Mouse (Mus musculus) midbrain, embryonic 10.5 days (tissue): ENCODE data around the gene Tnn. TPM values are rescaled to one million over a fixed set of nuclear protein-coding genes. Genes with fewer than 3 reads are reported as not detected.
A peak's percentile ranks its signal among the peaks of the same experiment; 100 is the strongest.

Experiments used
- DNase-seq: peaks from one replicate; pipeline ENCODE4 v3.0.0-alpha.2; 2017; ENCODE audit warnings: low spot score
- H3K27ac ChIP-seq: fragments of 300-500 bp; sonication (generic); replicated peaks from 2 replicates; pipeline ENCODE4 v1.5.1; 2016; ENCODE audit warnings: mild to moderate bottlenecking
- H3K27me3 ChIP-seq: fragments of 300-500 bp; sonication (generic); 2 replicates; pipeline ENCODE4 v1.6.1; 2016; ENCODE audit warnings: low read depth, mild to moderate bottlenecking; ENCODE audit not compliant: poor library complexity, severe bottlenecking
- H3K36me3 ChIP-seq: fragments of 300-500 bp; sonication (generic); 2 replicates; pipeline ENCODE4 v1.6.1; 2016; ENCODE audit warnings: mild to moderate bottlenecking, moderate library complexity
- H3K4me1 ChIP-seq: fragments of 300-500 bp; sonication (generic); 2 replicates; pipeline ENCODE4 v1.6.1; 2016
- H3K4me3 ChIP-seq: fragments of 300-500 bp; sonication (generic); 2 replicates; pipeline ENCODE4 v1.5.1; 2016; ENCODE audit warnings: mild to moderate bottlenecking, moderate library complexity
- H3K9me3 ChIP-seq: fragments of 300-500 bp; sonication (generic); replicated peaks from 2 replicates; pipeline ENCODE4 v1.6.1; 2016; ENCODE audit warnings: mild to moderate bottlenecking
- WGBS: fragments of 180-500 bp; shearing (Covaris S2); methylation state at CpG from one replicate; pipeline ENCODE4 v1.1.7; 2016; 5-methylcytosine and 5-hydroxymethylcytosine counted together
- polyA plus RNA-seq: library from polyadenylated mRNA; unstranded; fragments of >200 nt; fragmentation: Nextera tagmentation; extraction: Ambion mirVana; gene quantifications from 2 replicates; pipeline ENCODE4 v1.2.1, GENCODE M21; 2016

Tnn gene
- polyA plus RNA-seq, 1 experiment from 2014 or later = not detected

DNA sequence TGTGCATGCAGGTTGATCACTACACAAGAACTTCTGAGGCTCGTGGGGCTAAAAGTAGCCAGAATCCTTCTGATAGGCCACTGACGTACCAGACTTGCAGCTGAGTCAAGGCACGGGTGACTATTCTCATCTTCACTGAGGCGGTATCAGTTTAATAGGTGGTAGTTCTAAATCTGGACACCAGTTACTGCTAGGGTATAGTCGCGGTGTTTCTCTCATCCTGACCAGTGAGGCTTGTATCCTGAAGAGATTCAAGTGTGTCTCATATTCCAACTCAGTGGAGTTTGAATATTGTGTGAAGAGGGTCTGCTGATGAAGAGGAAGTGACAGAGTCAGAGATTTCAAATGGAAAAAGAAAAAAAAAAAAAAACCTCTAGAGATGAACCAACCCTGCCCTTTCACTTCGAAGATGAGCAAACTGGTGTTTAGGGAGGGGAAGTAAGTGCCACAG is 105.9 kb downstream of the Tnn start:
- Histone ChIP-seq H3K4me3 (no peak overlapping the region), H3K27me3 (peaks cover 8% of the 10 kb centered on the region; the same call in 1 of the 2 replicates), H3K4me1 (peaks cover 11% of the 10 kb centered on the region), H3K9me3 (no peaks in the 10 kb centered on the region), H3K36me3 (no peaks in the 10 kb centered on the region), H3K27ac (no peak overlapping the region)
- 88% methylated on average over 7 of the region's 7 CpGs for WGBS
- no peak for DNase-seq

DNA sequence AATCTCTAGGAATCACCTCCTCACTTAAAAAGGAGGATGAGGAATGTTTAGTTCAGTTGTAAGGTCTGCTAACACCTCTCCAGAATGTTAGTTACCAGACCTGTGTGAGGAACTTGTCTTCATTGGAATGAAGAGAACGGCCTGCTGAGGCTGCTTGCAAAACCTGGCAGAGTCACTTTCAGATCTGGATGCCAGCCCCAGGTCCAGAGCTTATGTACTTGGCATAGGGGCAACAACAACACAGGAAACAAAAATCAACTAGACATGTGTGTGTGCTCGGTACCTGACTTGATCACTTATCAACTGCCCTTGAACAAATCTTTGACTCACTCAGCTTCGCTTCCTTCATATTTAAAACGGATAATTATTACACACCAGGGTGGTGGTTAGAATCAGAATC is 106.6 kb downstream of the Tnn start:
- DNase-seq = no peak
- 88% methylated on average over 4 of the region's 4 CpGs for WGBS
- Histone ChIP-seq H3K36me3 (no peaks in the 10 kb centered on the region), H3K4me1 (peaks cover 11% of the 10 kb centered on the region), H3K27me3 (peaks cover 8% of the 10 kb centered on the region; the same call in 1 of the 2 replicates), H3K4me3 (no peak overlapping the region), H3K9me3 (no peaks in the 10 kb centered on the region), H3K27ac (no peak overlapping the region)

DNA sequence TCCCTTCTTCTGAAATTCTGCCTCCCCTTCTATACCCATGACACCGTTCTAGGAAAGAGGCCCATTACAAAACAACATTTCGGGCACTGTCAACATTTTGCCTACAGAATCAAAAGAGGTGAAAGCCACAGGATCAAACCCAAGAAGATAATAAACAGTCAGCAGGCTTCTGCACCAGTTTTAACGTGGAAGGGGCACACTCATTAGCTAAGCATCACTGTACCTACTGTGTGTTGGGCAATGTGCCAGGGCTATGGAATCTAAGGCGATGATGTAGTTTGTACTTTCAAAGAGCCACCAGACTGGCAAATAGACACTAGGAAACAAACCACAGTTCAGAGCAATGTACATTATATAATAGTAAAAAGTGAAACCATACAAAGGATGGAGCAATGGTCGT is 107.4 kb downstream of the Tnn start:
- no peaks in the 10 kb centered on the region for H3K36me3 ChIP-seq
- H3K4me1 ChIP-seq = peaks cover 11% of the 10 kb centered on the region
- peaks cover 8% of the 10 kb centered on the region; the same call in 1 of the 2 replicates for H3K27me3 ChIP-seq
- DNase-seq = no peak
- H3K27ac ChIP-seq = no peak overlapping the region
- no peaks in the 10 kb centered on the region for H3K9me3 ChIP-seq
- H3K4me3 ChIP-seq = no peak overlapping the region
- WGBS = 82% methylated on average over 5 of the region's 5 CpGs

DNA sequence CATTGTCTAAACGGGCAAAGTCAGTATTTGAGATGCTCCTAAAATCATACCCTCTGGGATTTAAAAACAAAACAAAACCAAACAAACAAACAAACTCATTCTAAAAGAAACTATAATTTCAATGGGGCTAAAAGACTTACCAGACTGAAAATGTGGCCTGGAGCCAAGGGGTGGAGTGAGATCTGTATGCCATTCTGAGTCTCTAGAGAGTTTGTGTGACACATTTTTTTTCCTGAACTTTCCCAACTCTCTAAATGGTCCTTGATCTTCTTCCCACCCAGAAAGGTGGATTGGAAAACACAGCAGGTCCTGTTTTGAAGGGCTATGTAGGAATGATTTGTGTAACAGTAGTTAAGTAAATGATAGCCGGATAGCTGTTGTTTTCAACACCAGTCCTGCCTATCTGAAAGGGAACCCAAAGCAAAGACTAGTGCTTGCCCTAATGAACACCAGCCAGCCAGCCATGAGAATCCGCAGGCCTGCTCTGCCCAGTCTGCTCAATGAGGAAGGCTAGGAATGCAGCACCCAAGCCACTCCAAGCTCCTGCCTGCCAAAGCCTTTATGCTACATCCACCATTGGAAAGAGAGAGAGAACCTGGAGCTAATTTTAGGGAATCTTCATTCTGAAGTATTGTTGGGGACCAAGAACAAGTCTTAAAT is 108.2 kb downstream of the Tnn start:
- Histone ChIP-seq H3K4me1 (peaks cover 11% of the 10 kb centered on the region), H3K27ac (no peak overlapping the region), H3K36me3 (no peaks in the 10 kb centered on the region), H3K4me3 (peak overlapping the region; percentile 59), H3K27me3 (peaks cover 8% of the 10 kb centered on the region; the same call in 1 of the 2 replicates), H3K9me3 (no peaks in the 10 kb centered on the region)
- WGBS = 75% methylated on average over 3 of the region's 3 CpGs
- DNase-seq = no peak

DNA sequence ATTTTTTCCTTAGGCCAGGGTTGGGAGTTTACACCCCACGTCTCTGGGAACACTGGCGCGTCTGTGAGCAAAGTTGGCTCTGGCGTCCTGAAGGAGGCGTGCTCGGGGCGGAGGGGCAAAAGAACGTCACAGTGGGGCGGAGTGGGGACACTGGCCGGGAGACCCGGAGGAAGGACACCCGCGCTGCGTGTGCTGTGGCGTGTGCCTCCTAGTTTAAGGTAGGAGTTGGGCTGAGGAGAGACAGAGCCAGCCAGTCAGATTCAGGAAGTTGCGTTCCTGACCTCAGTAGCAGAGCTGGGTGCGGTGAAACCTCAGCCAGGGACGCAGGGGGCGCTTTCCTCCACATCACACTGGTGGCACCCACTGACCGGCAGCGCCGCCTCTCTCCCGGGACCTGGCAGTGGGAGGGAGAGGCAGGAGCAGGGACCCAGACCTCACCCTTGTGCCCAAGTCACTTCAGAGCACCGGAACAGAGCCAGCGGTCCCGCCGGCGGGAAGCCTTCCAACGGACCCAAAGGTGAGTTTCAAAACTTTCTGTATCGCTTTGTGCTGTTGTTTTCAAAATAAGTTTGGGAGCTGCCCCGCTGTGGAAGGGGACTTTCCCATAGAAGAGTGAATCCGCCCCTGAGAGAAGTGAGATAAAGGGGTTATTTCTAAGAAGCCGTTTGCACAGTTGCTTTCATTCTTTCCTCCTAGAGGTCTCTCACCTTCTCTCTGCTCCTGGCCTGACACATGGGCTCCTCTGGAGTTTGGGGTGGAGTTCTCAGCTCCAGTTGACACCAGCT is 109.0 kb downstream of the Tnn start, which contains the start of gene 4930523C07Rik:
4930523C07Rik (plus strand) TSS at position 146 of the 785 bp plus-strand sequence.
- no peaks in the 10 kb centered on the region for H3K36me3 ChIP-seq
- no peaks in the 10 kb centered on the region for H3K9me3 ChIP-seq
- DNase-seq = peak; percentile 49
- peak within 1 kb of the TSS; percentile 72 for H3K27ac ChIP-seq
- H3K27me3 ChIP-seq = peaks cover 8% of the 10 kb centered on the region; the same call in 1 of the 2 replicates
- peak within 1 kb of the TSS; percentile 59 for H3K4me3 ChIP-seq
- H3K4me1 ChIP-seq = peaks cover 11% of the 10 kb centered on the region
- 4% methylated on average over 33 of the region's 33 CpGs for WGBS

DNA sequence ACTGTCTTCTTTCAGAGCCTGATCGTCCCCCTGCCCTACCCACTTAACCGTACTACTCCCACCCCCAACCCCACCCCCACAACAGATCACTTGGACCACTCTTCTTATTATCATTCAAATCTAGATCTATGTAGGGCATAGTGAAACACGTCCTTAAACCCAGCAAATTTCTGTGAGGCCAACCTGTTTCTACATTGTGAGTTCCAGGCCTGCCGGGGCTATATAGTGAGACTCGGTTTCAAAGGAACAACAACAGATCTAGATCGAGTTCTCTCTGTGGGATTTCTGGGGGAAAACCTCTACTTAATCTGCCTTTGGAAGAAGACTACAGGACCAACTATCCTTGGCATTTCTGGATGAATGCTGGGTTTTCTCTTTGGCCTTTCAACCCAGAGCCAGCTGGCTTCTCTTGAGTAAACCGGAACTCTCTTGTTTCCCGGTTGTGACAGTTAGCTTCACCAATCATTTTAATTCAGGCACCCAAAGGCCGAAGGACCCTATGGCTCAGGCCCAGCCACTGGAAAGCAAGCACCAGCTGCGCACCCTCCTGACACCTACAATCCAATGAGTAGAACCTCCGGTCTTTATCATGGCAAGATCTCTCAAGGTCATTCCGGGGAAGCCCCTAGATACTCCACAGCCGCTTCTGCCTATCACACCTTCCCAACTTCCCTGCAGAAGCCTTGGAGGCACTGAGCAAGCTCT is 110.0 kb downstream of the Tnn start:
- H3K27ac ChIP-seq = no peak overlapping the region
- peaks cover 8% of the 10 kb centered on the region; the same call in 1 of the 2 replicates for H3K27me3 ChIP-seq
- H3K9me3 ChIP-seq = no peaks in the 10 kb centered on the region
- 90% methylated on average over 13 of the region's 13 CpGs for WGBS
- H3K36me3 ChIP-seq = no peaks in the 10 kb centered on the region
- H3K4me1 ChIP-seq = peaks cover 11% of the 10 kb centered on the region
- DNase-seq = no peak
- H3K4me3 ChIP-seq = peak overlapping the region; percentile 59; the same call in 1 of the 2 replicates

DNA sequence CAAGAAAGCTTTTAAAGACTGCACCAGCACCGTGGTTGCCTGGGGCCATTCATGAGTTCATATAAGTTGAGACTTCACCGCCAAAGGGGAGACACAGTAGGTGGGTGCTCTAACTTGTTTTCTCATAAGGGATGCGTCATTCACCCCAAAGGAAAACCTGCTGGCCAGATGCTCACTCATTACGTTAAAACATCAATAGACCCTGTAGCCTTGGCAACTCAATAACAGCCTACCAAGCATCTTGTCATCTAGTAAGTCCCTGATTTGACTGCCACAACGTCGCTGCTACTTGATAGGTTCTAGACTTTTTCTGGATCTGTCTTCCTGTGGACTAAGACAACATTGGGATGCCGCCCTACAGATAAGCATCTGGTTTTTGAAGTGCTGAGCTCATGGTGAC is 111.0 kb downstream of the Tnn start:
- Histone ChIP-seq H3K27ac (no peak overlapping the region), H3K36me3 (no peaks in the 10 kb centered on the region), H3K9me3 (no peaks in the 10 kb centered on the region), H3K27me3 (peaks cover 8% of the 10 kb centered on the region; the same call in 1 of the 2 replicates), H3K4me3 (no peak overlapping the region), H3K4me1 (peaks cover 11% of the 10 kb centered on the region)
- DNase-seq = no peak
- 86% methylated on average over 7 of the region's 7 CpGs for WGBS

DNA sequence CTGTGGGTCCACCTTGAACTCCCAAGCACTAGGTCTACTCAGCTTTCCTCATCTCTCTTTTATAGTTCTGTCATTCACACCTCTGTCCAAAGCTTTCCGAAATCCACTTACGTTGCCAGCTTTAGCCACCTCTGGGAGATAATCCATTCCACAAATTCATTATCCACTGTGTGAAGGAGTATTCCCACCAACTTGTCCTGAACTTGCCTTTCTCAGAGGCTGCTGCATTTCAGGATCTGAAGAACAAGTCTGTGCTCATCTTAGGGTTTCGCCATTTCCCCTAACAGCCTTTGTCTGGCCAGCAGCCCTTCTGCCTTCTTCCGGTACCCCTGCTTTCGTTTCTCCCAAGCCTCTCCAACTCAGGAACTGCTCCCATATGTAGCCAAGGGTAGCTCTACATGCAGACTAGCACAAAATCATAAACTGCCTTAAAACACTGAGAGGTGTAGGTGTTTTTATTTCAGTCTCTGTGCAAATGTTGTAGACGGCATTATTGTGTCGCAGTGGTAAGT is 112.1 kb downstream of the Tnn start:
- Histone ChIP-seq H3K9me3 (no peaks in the 10 kb centered on the region), H3K36me3 (no peaks in the 10 kb centered on the region), H3K4me3 (no peak overlapping the region), H3K27ac (no peak overlapping the region), H3K27me3 (peaks cover 8% of the 10 kb centered on the region; the same call in 1 of the 2 replicates), H3K4me1 (peaks cover 11% of the 10 kb centered on the region)
- 96% methylated on average over 7 of the region's 7 CpGs for WGBS
- DNase-seq = no peak

DNA sequence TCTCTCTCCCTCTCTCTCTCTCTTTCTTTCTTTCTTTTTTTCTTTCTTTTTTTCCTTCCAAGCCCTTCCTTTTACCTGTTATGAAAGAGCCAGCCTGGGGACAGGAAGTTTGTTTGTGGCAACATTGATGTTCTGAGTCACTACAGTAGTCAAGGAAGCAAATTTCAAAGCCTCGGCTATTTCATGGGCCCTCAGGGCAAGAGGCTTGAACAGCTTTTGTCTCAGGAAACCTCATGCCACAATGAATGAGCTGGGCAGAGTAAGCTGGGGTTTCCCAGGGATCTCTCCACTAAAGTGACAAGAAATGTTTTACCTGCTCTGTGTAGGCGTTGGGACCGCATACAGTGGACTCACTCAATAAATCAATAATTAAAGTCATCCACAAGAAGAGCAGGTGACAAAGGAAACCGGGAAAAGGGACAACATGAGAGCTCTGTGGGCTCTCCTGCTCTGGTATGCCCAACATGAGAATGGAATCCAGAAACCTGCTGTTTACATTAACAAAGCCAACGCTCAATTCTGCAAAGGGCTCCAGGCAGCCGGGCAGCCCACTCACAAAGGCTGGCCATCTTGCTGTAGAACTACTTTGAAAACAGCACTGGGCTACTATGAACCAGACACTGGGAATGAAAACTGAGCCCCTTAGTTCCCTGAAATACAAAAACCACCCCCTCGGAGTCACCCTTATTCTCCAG is 113.3 kb downstream of the Tnn start:
- no peaks in the 10 kb centered on the region for H3K36me3 ChIP-seq
- peaks cover 11% of the 10 kb centered on the region for H3K4me1 ChIP-seq
- no peaks in the 10 kb centered on the region for H3K9me3 ChIP-seq
- H3K27ac ChIP-seq = no peak overlapping the region
- H3K27me3 ChIP-seq = peaks cover 4% of the 10 kb centered on the region; the same call in 1 of the 2 replicates
- DNase-seq = no peak
- WGBS = 79% methylated on average over 7 of the region's 7 CpGs
- no peak overlapping the region for H3K4me3 ChIP-seq

DNA sequence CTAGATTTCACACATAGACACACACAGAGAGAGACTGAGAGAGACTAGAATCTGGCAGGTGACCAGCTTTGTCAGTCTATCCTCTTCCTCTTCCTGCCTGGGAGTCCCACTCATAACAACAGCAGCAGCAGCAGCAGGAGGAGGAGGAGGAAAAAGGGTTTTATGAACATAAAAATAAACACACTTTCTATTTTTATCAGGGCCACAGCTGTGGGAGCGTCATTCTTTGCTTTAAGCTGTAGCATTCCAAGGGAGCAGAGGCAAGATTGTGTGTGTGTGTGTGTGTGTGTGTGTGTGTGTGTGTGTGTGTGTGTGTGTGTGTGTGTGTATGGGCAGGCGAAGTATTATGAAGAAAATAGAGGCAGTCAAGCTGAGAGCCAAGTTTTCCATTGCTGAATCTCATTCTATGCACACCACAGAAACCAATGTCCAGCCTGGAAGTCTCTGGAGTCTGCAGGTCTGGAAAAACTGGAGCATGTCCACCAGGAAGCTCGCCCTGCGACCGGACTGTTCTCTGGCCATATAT is 116.3 kb downstream of the Tnn start:
- no peak for DNase-seq

DNA sequence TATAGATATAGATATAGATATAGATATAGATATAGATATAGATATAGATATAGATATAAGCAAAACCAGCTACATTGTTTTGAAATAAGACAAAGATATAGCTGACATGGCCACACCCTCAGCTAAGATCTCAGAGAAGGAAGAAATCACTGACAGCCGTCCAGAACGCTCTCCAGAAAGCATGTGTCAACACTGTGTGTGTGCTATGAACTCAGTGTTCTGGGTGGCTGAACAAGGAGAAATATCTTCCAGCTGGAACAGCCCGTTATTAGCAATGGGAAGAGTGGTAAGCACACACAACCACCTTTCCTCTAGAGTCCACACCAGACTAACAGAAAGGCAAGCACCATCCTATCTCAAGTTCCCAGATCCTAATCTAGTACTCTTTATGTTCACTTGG is 117.8 kb downstream of the Tnn start:
- WGBS = 80% methylated on average over 3 of the region's 3 CpGs
- Histone ChIP-seq H3K4me1 (no peaks in the 10 kb centered on the region), H3K4me3 (no peak overlapping the region), H3K9me3 (no peaks in the 10 kb centered on the region), H3K27me3 (no peaks in the 10 kb centered on the region), H3K36me3 (no peaks in the 10 kb centered on the region), H3K27ac (no peak overlapping the region)
- no peak for DNase-seq

More for the DNA sequence above, 116.3 kb downstream of the Tnn start:
- H3K4me3 ChIP-seq = no peak overlapping the region
- H3K27ac ChIP-seq = no peak overlapping the region
- H3K9me3 ChIP-seq = no peaks in the 10 kb centered on the region
- no peaks in the 10 kb centered on the region for H3K4me1 ChIP-seq
- H3K27me3 ChIP-seq = no peaks in the 10 kb centered on the region
- 74% methylated on average over 5 of the region's 5 CpGs for WGBS
- no peaks in the 10 kb centered on the region for H3K36me3 ChIP-seq
